Mouse (Mus musculus) megakaryocyte, embryonic 14.5 days (primary cell): ENCODE data around the gene Sstr2.

Source experiments
- FLI1 ChIP-seq: IDR thresholded peaks from 2 replicates; pipeline ENCODE4 v1.6.1; 2012; ENCODE audit warnings: low read length, inconsistent platforms, mixed read lengths
- GATA1 ChIP-seq: IDR thresholded peaks from 3 replicates; pipeline ENCODE4 v1.6.1; 2012; ENCODE audit warnings: mixed read lengths, low read length, inconsistent platforms, borderline replicate concordance

DNA sequence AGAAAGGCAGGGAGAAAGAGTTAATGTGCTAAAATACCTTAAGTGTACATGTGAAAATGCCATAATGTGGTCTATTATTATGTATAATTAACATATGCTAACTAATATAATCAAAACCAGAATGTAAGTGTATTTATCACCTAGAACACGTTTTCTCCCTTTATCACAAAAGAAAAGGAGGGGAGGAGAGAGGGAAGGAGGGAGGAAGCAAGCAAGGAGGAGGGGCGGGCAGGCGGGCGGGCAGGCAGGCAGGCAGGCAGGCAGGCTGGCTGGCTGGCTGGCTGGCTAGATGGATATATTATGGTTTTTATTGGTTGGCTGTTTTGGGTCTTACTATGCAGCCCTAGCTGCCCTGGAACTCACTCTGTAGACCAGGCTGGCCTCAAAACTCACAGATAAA lies 50.6 kb downstream of the Sstr2 start:
- TF ChIP-seq FLI1: no peak
- no peak for TF ChIP-seq GATA1
